ENCODE assay signal across 11 mouse cellular contexts in genomic region chr1:137905566-137905965, GRCm38 (mm10).
A peak's percentile ranks its signal among the peaks of the same experiment; 100 is the strongest.
DNase-seq lines count a peak whose midpoint lies in the region; ATAC-seq and TF ChIP-seq lines count a peak whose summit lies in the region.
"Had no signal": no experiment of that assay in that cellular context is flagged by ENCODE, and none has a peak within 500 bp of the region (broad histone marks: within the 10 kb centered on the region; RNA-seq: fewer than 3 reads in every experiment).

No protein-coding gene starts in this region.

- no peak overlapping the region for H3K9ac ChIP-seq in embryonic facial prominence, embryonic 12.5 days
- H3K9ac ChIP-seq in liver, embryonic 16.5 days (ENCODE audit: low read depth, low read length), result no peak overlapping the region
- H3K9ac ChIP-seq in liver, embryonic 12.5 days, result no peak overlapping the region
- H3K9ac ChIP-seq in forebrain, postnatal 0 days, result peak overlapping the region; percentile 35; the same call in 1 of the 2 replicates
- no peak overlapping the region for H3K9ac ChIP-seq in midbrain, embryonic 14.5 days (replicated peaks; ENCODE audit: low read length)

- WGBS in embryonic facial prominence, embryonic 12.5 days, result 70% methylated on average over 5 of the region's 5 CpGs
- WGBS in embryonic facial prominence, embryonic 10.5 days, result 83% methylated on average over 5 of the region's 5 CpGs
- whole genome bisulfite sequencing in liver, embryonic 16.5 days (ENCODE audit: insufficient replicate concordance), result 51% methylated on average over 5 of the region's 5 CpGs
- 45% methylated on average over 5 of the region's 5 CpGs for WGBS in liver, embryonic 12.5 days (ENCODE audit: insufficient replicate concordance)
- WGBS in forebrain, postnatal 0 days, result 39% methylated on average over 5 of the region's 5 CpGs
- WGBS in midbrain, embryonic 14.5 days, result 59% methylated on average over 5 of the region's 5 CpGs

- no peak for TF ChIP-seq CTCF in forebrain, postnatal 0 days (IDR thresholded peaks at IDR 0.05; ENCODE audit: low read depth)

- no peak for DNase-seq in embryonic facial prominence, embryonic 10.5 days (ENCODE audit: low spot score)
- DNase-seq in forebrain, postnatal 0 days, result no peak
- DNase-seq in midbrain, embryonic 14.5 days, result no peak
- no peak for DNase-seq in layer of hippocampus, adult 9-10 months (ENCODE audit: low spot score)
- DNase-seq: kidney, postnatal 14 days; lung, postnatal 10 days had no signal

- no peaks in the 10 kb centered on the region for H3K36me3 ChIP-seq in embryonic facial prominence, embryonic 12.5 days
- peaks cover 29% of the 10 kb centered on the region for H3K36me3 ChIP-seq in embryonic facial prominence, embryonic 10.5 days (replicated peaks)
- H3K36me3 ChIP-seq in liver, embryonic 16.5 days (ENCODE audit: control insufficient read depth, insufficient read depth), result no peaks in the 10 kb centered on the region
- H3K36me3 ChIP-seq in liver, embryonic 12.5 days, result no peaks in the 10 kb centered on the region
- no peaks in the 10 kb centered on the region for H3K36me3 ChIP-seq in forebrain, postnatal 0 days (ENCODE audit: insufficient read depth)
- H3K36me3 ChIP-seq in midbrain, embryonic 14.5 days (ENCODE audit: control insufficient read depth, insufficient read depth, low read length), result no peaks in the 10 kb centered on the region; the same call in 1 of the 2 replicates
- H3K36me3 ChIP-seq: G1E had no signal

- peaks cover 23% of the 10 kb centered on the region; the same call in 1 of the 2 replicates for H3K4me1 ChIP-seq in embryonic facial prominence, embryonic 12.5 days
- H3K4me1 ChIP-seq in embryonic facial prominence, embryonic 10.5 days, result peaks cover 41% of the 10 kb centered on the region
- H3K4me1 ChIP-seq in liver, embryonic 16.5 days (ENCODE audit: control insufficient read depth, low read depth, low read length), result no peaks in the 10 kb centered on the region; the same call in 1 of the 2 replicates
- H3K4me1 ChIP-seq in liver, embryonic 12.5 days, result peaks cover 12% of the 10 kb centered on the region
- peaks cover 22% of the 10 kb centered on the region for H3K4me1 ChIP-seq in forebrain, postnatal 0 days (ENCODE audit: insufficient read depth)
- H3K4me1 ChIP-seq in midbrain, embryonic 14.5 days (ENCODE audit: control insufficient read depth, insufficient read depth, low read length), result peaks cover 48% of the 10 kb centered on the region

- H3K27me3 ChIP-seq in embryonic facial prominence, embryonic 12.5 days, result no peaks in the 10 kb centered on the region
- H3K27me3 ChIP-seq in embryonic facial prominence, embryonic 10.5 days (replicated peaks; ENCODE audit: low read depth, poor library complexity, severe bottlenecking), result no peaks in the 10 kb centered on the region
- H3K27me3 ChIP-seq in liver, embryonic 16.5 days (ENCODE audit: control insufficient read depth, insufficient read depth, low read depth, low read length), result no peaks in the 10 kb centered on the region
- no peaks in the 10 kb centered on the region for H3K27me3 ChIP-seq in liver, embryonic 12.5 days (replicated peaks)
- no peaks in the 10 kb centered on the region for H3K27me3 ChIP-seq in forebrain, postnatal 0 days (ENCODE audit: insufficient read depth, low read length)
- no peaks in the 10 kb centered on the region for H3K27me3 ChIP-seq in midbrain, embryonic 14.5 days (ENCODE audit: control insufficient read depth, insufficient read depth, low read length)

- 0 out of 2 replicates have a peak overlapping the region, but pooled peaks have one; percentile 1 for H3K4me2 ChIP-seq in embryonic facial prominence, embryonic 12.5 days (replicated peaks)
- no peak overlapping the region for H3K4me2 ChIP-seq in liver, embryonic 16.5 days (ENCODE audit: low read depth, low read length)
- H3K4me2 ChIP-seq in liver, embryonic 12.5 days, result no peak overlapping the region
- H3K4me2 ChIP-seq in forebrain, postnatal 0 days (ENCODE audit: low read depth), result peak overlapping the region; percentile 45
- H3K4me2 ChIP-seq in midbrain, embryonic 14.5 days (ENCODE audit: low read length), result peak overlapping the region; percentile 15

- no peak overlapping the region for H3K27ac ChIP-seq in embryonic facial prominence, embryonic 12.5 days
- H3K27ac ChIP-seq in embryonic facial prominence, embryonic 10.5 days (replicated peaks), result no peak overlapping the region
- H3K27ac ChIP-seq in liver, embryonic 16.5 days (ENCODE audit: low read length), result no peak overlapping the region
- H3K27ac ChIP-seq in liver, embryonic 12.5 days, result no peak overlapping the region
- H3K27ac ChIP-seq in forebrain, postnatal 0 days (ENCODE audit: low read depth, low read length), result peak overlapping the region; percentile 60; the same call in 1 of the 2 replicates
- no peak overlapping the region for H3K27ac ChIP-seq in midbrain, embryonic 14.5 days (replicated peaks; ENCODE audit: low read depth, low read length)

- no peaks in the 10 kb centered on the region for H3K9me3 ChIP-seq in embryonic facial prominence, embryonic 12.5 days
- no peaks in the 10 kb centered on the region for H3K9me3 ChIP-seq in embryonic facial prominence, embryonic 10.5 days
- no peaks in the 10 kb centered on the region for H3K9me3 ChIP-seq in liver, embryonic 16.5 days (replicated peaks; ENCODE audit: control insufficient read depth, low read length)
- no peaks in the 10 kb centered on the region for H3K9me3 ChIP-seq in liver, embryonic 12.5 days (replicated peaks)
- no peaks in the 10 kb centered on the region for H3K9me3 ChIP-seq in forebrain, postnatal 0 days (ENCODE audit: low read length)
- no peaks in the 10 kb centered on the region for H3K9me3 ChIP-seq in midbrain, embryonic 14.5 days (ENCODE audit: control insufficient read depth, low read length)

- no peak overlapping the region for H3K4me3 ChIP-seq in embryonic facial prominence, embryonic 12.5 days
- no peak overlapping the region for H3K4me3 ChIP-seq in embryonic facial prominence, embryonic 10.5 days
- H3K4me3 ChIP-seq in liver, embryonic 16.5 days (ENCODE audit: low read depth, low read length), result no peak overlapping the region
- H3K4me3 ChIP-seq in liver, embryonic 12.5 days, result no peak overlapping the region
- peak overlapping the region; percentile 16; the same call in 1 of the 2 replicates for H3K4me3 ChIP-seq in forebrain, postnatal 0 days (ENCODE audit: low read depth, low read length)
- no peak overlapping the region for H3K4me3 ChIP-seq in midbrain, embryonic 14.5 days (replicated peaks; ENCODE audit: low read depth, low read length)

- no peak for ATAC-seq in embryonic facial prominence, embryonic 12.5 days (ENCODE audit: insufficient number of reproducible peaks, insufficient read depth, low FRiP score, low TSS enrichment)
- ATAC-seq in liver, embryonic 16.5 days (ENCODE audit: low read depth), result peak; percentile 9; the same call in 1 of the 2 replicates
- ATAC-seq in liver, embryonic 12.5 days, result no peak
- no peak for ATAC-seq in forebrain, postnatal 0 days
- ATAC-seq in midbrain, embryonic 14.5 days (ENCODE audit: low FRiP score, low TSS enrichment), result no peak
- ATAC-seq in CD4-positive, CD25-positive, alpha-beta regulatory T cell, adult 4 months, result no peak

Comparison
In these comparisons a context has a peak if more than half of its experiments do, and no peak if none do; other contexts are left out.
1. H3K4me2 ChIP-seq: peak in embryonic facial prominence, embryonic 12.5 days (single experiment), forebrain, postnatal 0 days (single experiment) and midbrain, embryonic 14.5 days (single experiment); none in liver, embryonic 16.5 days (single experiment) and liver, embryonic 12.5 days (single experiment).